Mouse (Mus musculus): Measurements from ENCODE around the gene Tbx2.
A peak's percentile ranks its signal among the peaks of the same experiment; 100 is the strongest.

Gene Tbx2

GRCm38 (mm10) chr11:85840031-85840802 lies 7.9 kb downstream of the Tbx2 start:
- DNase-seq (ENCODE audit: low spot score) = no peak

DNA sequence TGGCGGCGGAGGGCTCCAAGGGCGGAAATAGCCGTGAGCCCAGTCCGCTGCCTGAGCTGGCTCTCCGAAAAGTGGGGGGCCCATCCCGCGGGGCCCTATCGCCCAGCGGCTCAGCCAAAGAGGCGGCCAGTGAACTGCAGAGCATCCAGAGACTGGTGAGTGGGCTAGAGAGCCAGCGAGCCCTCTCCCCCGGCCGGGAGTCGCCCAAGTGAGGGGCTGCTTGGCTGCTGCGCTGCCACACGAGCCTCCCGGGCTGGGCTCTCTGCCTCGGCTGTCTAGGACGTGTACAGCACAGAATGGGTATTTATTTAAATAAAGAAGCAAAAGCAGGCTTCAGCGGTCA lies 8.4 kb downstream of the Tbx2 start:
- DNase-seq (ENCODE audit: low spot score) = no peak

DNA sequence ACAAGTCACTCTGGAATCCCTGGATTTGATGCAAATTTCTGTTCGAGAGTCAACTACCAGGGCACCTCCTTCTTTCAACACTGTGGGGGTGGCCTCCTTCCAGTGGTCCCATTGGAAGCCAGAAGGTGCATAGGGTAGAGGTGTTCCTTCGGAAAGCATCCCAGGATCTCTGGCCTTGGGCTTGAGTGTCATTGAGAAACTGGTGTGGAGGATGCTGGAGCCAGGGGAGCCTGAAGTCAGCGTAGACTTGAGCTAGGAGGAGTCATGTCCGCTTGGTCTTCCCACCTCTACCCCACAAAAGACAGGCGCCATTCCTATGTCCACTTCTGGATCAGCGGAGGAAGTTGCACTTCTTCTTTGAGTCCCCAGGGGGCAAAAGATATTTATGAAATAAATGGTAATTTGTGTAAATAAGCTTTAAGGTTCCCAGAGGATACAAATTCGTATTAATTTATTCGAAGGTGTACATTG lies 8.9 kb downstream of the Tbx2 start:
- no peak for DNase-seq (ENCODE audit: low spot score)

DNA sequence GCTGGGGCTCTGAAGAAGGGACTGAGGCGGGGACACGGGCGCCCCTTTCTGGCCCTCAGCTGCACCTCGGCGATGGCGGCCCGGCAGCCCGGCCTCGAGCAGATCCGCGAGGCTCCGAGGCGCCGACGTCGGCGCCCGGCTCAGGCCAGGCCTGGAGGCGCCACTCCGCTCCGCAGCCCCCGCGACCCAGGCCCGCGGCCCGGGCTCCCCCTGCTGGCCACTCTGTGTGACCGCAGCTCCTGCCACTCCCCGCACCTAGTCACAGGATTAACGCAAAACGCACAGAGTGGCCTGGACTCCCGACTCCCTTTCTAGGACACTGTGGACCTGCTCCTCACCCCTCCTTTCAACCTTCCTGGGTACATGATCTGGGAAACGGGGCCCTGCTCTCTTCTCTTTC lies 9.6 kb downstream of the Tbx2 start:
- no peak for DNase-seq (ENCODE audit: low spot score)

DNA sequence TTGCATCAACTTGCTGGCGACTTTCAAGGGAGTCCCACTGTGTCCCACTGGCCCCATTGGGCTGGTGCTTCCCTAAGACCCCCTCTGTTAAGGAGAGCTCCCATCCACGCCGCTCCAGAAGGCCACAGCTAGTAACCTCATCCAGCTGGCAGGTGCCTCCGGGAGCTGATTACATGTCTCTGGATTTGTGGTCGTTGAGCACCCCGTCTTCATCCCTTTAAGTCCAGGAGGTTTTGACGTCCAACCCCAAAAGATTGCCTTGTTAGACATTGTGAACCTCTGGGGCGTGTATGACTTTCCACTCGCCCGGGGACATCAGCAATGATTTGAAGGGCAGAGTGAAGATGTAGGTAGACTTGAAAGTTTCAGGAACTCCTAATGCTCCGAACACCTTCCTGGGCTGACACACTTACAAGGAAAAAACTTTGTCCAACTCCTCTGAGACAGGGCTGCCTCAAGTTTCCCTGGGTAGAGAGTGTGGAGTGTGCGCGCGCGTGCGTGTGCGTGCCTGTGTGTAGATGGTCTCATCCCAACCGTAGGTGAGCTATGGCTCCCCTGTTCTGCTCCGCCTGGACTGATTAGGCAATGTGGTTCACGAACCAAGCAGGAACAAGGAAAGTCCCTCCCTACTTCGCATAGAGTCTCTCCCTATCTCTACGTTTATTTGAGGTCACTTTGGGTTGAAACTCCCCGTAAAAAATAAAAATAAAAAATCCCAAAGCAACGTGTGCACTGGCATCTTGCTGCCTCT lies 10.4 kb downstream of the Tbx2 start:
- no peak for DNase-seq (ENCODE audit: low spot score)

DNA sequence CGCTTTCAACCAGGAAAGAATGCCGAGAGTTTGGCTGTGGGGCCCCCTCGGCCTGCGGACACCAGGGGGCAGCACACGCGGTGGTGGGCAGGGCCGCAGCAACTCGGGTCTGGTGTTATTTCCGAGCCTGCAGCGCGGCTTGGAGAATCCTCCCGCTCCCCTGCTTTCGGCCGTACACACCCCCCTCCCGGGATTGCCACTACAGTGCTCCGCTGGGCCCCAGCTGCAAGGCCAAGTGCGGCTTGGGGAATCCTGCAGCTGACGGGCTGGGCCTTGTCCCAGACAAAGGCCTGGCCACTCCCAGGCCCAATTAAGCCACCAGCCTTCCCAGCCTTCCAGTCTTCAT lies 11.0 kb downstream of the Tbx2 start:
- peak; percentile 90 for DNase-seq (ENCODE audit: low spot score)

DNA sequence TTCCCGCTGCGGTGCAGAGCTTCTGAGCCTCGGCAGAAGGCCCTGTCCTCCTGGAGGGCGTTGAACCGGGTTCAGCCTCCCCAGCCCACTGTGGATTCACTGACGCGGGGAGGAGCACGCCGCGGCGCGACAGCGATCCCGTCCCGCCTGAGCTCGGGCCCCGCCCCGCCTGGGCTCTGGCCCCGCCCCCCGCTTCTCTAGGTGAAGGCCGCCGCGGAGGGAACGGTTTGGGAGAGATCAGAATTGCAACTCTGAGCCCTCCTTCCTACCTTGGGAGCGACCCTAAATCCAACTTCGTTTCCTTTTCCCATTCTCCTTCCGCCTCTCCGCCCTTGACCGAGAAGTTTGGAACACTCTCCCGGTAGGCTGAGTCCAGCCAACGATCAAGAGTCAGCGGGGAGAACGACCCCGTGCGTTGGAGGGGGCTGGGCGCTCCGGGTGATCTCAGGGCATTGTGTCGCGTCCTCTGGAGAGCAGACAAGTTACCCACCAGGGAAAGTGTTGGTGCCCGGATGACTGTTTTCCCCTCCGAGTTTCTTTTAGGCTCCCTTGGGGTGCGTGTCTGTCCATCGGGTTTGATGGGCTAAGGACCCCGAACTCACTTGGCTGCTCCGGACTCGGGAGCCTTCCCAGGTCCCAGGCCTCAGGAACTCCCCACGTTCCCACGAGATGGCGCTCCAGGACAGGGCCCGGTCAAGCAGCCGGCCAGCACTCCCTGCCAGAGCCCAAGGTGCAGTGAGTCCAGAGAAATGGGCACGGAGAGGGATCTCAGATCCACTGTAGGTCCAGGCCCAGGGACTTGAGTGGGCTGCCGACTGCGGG lies 12.0 kb downstream of the Tbx2 start:
- DNase-seq (ENCODE audit: low spot score) = peak; percentile 89

- no peak for DNase-seq (ENCODE audit: low spot score)
Observed at GRCm38 (mm10) chr11:85844971-85845370, 12.6 kb downstream of the Tbx2 start.

GRCm38 (mm10) chr11:85845921-85846320 lies 13.6 kb downstream of the Tbx2 start:
- DNase-seq (ENCODE audit: low spot score) = no peak

DNA sequence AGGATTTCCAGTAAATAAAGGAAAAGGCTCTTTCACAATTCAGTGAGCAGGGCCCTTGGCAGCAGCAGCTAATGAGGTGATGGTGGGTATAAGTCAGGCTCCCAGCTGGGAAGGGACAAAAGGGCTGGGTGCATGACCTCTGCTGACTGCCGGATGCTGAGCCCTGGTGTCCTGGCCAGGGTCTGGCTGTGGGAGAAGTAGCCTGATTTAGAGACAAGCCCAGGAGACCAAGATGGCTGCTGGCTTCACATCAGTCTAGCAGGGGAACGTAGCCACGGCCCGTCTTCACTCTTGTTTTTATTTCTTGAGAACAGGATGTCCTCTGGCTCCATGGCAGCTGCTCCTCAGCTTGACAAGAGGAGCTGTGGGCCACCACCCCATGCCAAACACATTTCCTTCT lies 14.2 kb downstream of the Tbx2 start:
- DNase-seq (ENCODE audit: low spot score) = no peak

- peak; percentile 88 for DNase-seq (ENCODE audit: low spot score)
Observed at GRCm38 (mm10) chr11:85849037-85849436, 16.7 kb downstream of the Tbx2 start.

GRCm38 (mm10) chr11:85850233-85850632 lies 17.9 kb downstream of the Tbx2 start, which contains the start of gene Gm11444:
Gm11444 (minus strand) TSS chr11:85850333.
- no peak for DNase-seq (ENCODE audit: low spot score)

DNA sequence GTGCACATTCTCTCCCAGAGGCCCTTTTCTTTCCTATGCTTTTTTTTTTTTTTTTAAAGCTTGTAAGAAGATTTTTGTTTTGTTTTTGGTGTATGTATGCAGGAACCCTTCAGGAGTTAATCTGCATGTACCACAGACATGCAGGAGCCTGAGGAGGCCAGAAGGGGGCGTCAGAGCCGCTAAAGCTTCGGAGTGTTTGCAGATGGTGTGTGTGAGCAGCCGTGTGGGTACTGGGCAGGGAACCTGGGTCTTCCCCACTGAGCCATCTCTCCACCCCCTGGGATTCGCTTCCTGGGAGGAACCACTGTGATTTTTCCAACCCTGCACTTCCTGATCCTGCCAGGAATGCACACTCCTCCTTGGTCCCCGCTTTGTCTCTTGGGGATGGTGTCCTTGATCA lies 18.4 kb downstream of the Tbx2 start:
- DNase-seq (ENCODE audit: low spot score) = no peak

GRCm38 (mm10) chr11:85857997-85858698 lies 25.8 kb downstream of the Tbx2 start:
- no peak for DNase-seq (ENCODE audit: low spot score)

DNA sequence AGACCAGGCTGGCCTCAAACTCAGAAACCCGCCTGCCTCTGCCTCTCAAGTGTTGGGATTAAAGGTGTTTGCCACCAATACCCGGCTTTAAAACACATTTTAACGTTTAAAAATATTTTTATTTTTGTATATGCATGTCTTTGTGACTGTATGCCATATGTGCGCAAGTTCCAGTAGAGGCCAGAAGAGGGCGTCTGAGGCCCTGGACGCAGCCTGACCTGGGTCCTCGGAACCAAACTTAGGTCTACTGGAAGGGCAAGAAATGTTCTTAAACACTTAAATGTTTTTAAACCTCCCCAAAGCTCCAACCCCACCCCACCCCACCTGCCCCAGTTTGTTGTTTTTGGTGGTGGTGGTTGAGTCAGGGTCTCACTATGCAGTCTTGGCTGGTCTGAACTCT lies 32.0 kb downstream of the Tbx2 start:
- DNase-seq (ENCODE audit: low spot score) = no peak

- no peak for DNase-seq (ENCODE audit: low spot score)
Observed at GRCm38 (mm10) chr11:85876059-85876788, 43.9 kb downstream of the Tbx2 start.

- DNase-seq (ENCODE audit: low spot score) = no peak
Observed at GRCm38 (mm10) chr11:85884498-85884897, 52.1 kb downstream of the Tbx2 start.

- no peak for DNase-seq (ENCODE audit: low spot score)
Observed at GRCm38 (mm10) chr11:85885665-85886428, 53.5 kb downstream of the Tbx2 start, which contains the start of gene Tbx4. Tbx4 (plus strand) TSS chr11:85886422.

GRCm38 (mm10) chr11:85886429-85886785 lies 54.1 kb downstream of the Tbx2 start:
- DNase-seq (ENCODE audit: low spot score) = no peak

DNA sequence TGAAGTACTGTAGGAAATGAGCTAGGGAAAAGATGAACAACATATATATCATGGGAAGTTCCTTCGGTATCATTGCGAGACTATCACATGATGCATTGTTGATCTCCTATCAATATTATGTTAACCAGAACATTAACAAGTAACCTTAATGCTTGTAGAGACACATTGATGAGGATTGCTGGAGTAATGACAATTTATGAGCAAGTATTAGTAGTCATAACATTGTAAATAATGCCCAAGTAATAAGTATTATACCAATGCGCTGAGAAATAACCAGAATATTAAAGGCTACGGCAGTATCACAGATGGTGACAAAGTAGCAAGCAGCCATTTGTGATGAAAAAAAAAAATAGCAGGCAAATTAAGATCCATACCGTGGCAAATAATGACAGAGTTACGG lies 54.9 kb downstream of the Tbx2 start:
- no peak for DNase-seq (ENCODE audit: low spot score)
